Mouse (Mus musculus) heart, embryonic 11.5 days (tissue): Measurements from ENCODE around the gene Dab1. TPM values are rescaled to one million over a fixed set of nuclear protein-coding genes. Genes with fewer than 3 reads are reported as not detected.

Experiments
- ATAC-seq: fragments of 200-750 bp; cut with Nextera tagmentation; replicated peaks from 2 replicates; pipeline ENCODE4 v1.8.0; 2017; ENCODE audit warnings: moderate library complexity; ENCODE audit not compliant: insufficient number of reproducible peaks, low FRiP score, low TSS enrichment
- H3K27ac ChIP-seq: fragments of 300-500 bp; sonication (generic); 2 replicates; pipeline ENCODE4 v1.5.1; 2014; ENCODE audit warnings: mild to moderate bottlenecking, low read depth, low read length
- H3K27me3 ChIP-seq: fragments of 300-500 bp; sonication (generic); 2 replicates; pipeline ENCODE4 v1.6.1; 2014; ENCODE audit warnings: mild to moderate bottlenecking, low read length, mixed read lengths; ENCODE audit not compliant: control insufficient read depth, insufficient read depth
- H3K36me3 ChIP-seq: fragments of 300-500 bp; sonication (generic); 2 replicates; pipeline ENCODE4 v1.6.1; 2014; ENCODE audit warnings: mild to moderate bottlenecking, low read length, moderate library complexity, mixed read lengths; ENCODE audit not compliant: control insufficient read depth, insufficient read depth
- H3K4me1 ChIP-seq: fragments of 300-500 bp; sonication (generic); 2 replicates; pipeline ENCODE4 v1.6.1; 2014; ENCODE audit warnings: low read length; ENCODE audit not compliant: control insufficient read depth, insufficient read depth
- H3K4me2 ChIP-seq: fragments of 300-500 bp; sonication (generic); 2 replicates; pipeline ENCODE4 v1.6.1; 2014; ENCODE audit warnings: mild to moderate bottlenecking, moderate library complexity
- H3K4me3 ChIP-seq: fragments of 300-500 bp; sonication (generic); 2 replicates; pipeline ENCODE4 v1.5.1; 2014; ENCODE audit warnings: low read depth, low read length
- H3K9ac ChIP-seq: fragments of 300-500 bp; sonication (generic); 2 replicates; pipeline ENCODE4 v1.6.1; 2014; ENCODE audit warnings: mild to moderate bottlenecking, low read depth, low read length, moderate library complexity
- H3K9me3 ChIP-seq: fragments of 300-500 bp; sonication (generic); replicated peaks from 2 replicates; pipeline ENCODE4 v1.6.1; 2016; ENCODE audit warnings: low read length; ENCODE audit not compliant: control insufficient read depth
- WGBS: fragments of 180-500 bp; shearing (Covaris S2); extraction: QIAGEN DNeasy Blood & Tissue Kit; methylation state at CpG from one replicate; pipeline ENCODE4 v1.1.7; 2014; ENCODE audit not compliant: insufficient replicate concordance; 5-methylcytosine and 5-hydroxymethylcytosine counted together
- polyA plus RNA-seq: library from polyadenylated mRNA; unstranded; fragments of >200 nt; fragmentation: Nextera tagmentation; extraction: Ambion mirVana; gene quantifications from 2 replicates; pipeline ENCODE4 v1.2.1, GENCODE M21; 2014

Gene Dab1
- polyA plus RNA-seq, 1 experiment from 2014 or later, result 1.9 TPM

GRCm38 (mm10) chr4:104668061-104668460, 1048.9 kb downstream of the Dab1 start:
- H3K27me3 ChIP-seq, result no peaks in the 10 kb centered on the region
- no peaks in the 10 kb centered on the region for H3K36me3 ChIP-seq
- no peaks in the 10 kb centered on the region for H3K4me1 ChIP-seq
- no peak overlapping the region for H3K9ac ChIP-seq
- 73% methylated on average over 6 of the region's 6 CpGs for WGBS
- H3K4me3 ChIP-seq, result no peak overlapping the region
- H3K9me3 ChIP-seq, result no peaks in the 10 kb centered on the region
- no peak overlapping the region for H3K27ac ChIP-seq
- no peak overlapping the region for H3K4me2 ChIP-seq
- ATAC-seq, result no peak

GRCm38 (mm10) chr4:104669406-104669805, 1050.2 kb downstream of the Dab1 start:
- ATAC-seq, result no peak
- H3K27me3 ChIP-seq, result no peaks in the 10 kb centered on the region
- no peak overlapping the region for H3K4me3 ChIP-seq
- H3K4me1 ChIP-seq, result no peaks in the 10 kb centered on the region
- 91% methylated on average over 3 of the region's 3 CpGs for WGBS
- H3K36me3 ChIP-seq, result no peaks in the 10 kb centered on the region
- no peak overlapping the region for H3K9ac ChIP-seq
- H3K27ac ChIP-seq, result no peak overlapping the region
- H3K4me2 ChIP-seq, result no peak overlapping the region
- no peaks in the 10 kb centered on the region for H3K9me3 ChIP-seq

GRCm38 (mm10) chr4:104670741-104671140, 1051.6 kb downstream of the Dab1 start:
- ATAC-seq, result no peak
- Histone ChIP-seq H3K27ac (no peak overlapping the region), H3K4me1 (no peaks in the 10 kb centered on the region)

GRCm38 (mm10) chr4:104673317-104673716, 1054.2 kb downstream of the Dab1 start:
- 67% methylated on average over 3 of the region's 3 CpGs for WGBS
- Histone ChIP-seq H3K9ac (no peak overlapping the region), H3K4me2 (no peak overlapping the region), H3K36me3 (no peaks in the 10 kb centered on the region), H3K27me3 (no peaks in the 10 kb centered on the region), H3K9me3 (no peaks in the 10 kb centered on the region), H3K27ac (no peak overlapping the region), H3K4me3 (no peak overlapping the region), H3K4me1 (no peaks in the 10 kb centered on the region)
- ATAC-seq, result no peak

More at GRCm38 (mm10) chr4:104670741-104671140, 1051.6 kb downstream of the Dab1 start:
- no peaks in the 10 kb centered on the region for H3K9me3 ChIP-seq
- no peak overlapping the region for H3K4me3 ChIP-seq
- no peak overlapping the region for H3K4me2 ChIP-seq
- no peaks in the 10 kb centered on the region for H3K27me3 ChIP-seq
- H3K36me3 ChIP-seq, result no peaks in the 10 kb centered on the region
- H3K9ac ChIP-seq, result no peak overlapping the region

- no peak overlapping the region for H3K9ac ChIP-seq
- H3K4me1 ChIP-seq, result no peaks in the 10 kb centered on the region
- no peak for ATAC-seq
- H3K4me3 ChIP-seq, result no peak overlapping the region
- H3K4me2 ChIP-seq, result no peak overlapping the region
- WGBS, result 75% methylated on average over 5 of the region's 5 CpGs
- H3K36me3 ChIP-seq, result no peaks in the 10 kb centered on the region
- H3K9me3 ChIP-seq, result no peaks in the 10 kb centered on the region
- no peak overlapping the region for H3K27ac ChIP-seq
- H3K27me3 ChIP-seq, result no peaks in the 10 kb centered on the region
Measured at GRCm38 (mm10) chr4:104674706-104675105, 1055.5 kb downstream of the Dab1 start.

- H3K27me3 ChIP-seq, result no peaks in the 10 kb centered on the region
- no peaks in the 10 kb centered on the region for H3K36me3 ChIP-seq
- no peak overlapping the region for H3K27ac ChIP-seq
- H3K9ac ChIP-seq, result no peak overlapping the region
- no peaks in the 10 kb centered on the region for H3K4me1 ChIP-seq
- no peak overlapping the region for H3K4me2 ChIP-seq
- H3K4me3 ChIP-seq, result no peak overlapping the region
- no peak for ATAC-seq
- WGBS, result 77% methylated on average over 7 of the region's 7 CpGs
- H3K9me3 ChIP-seq, result no peaks in the 10 kb centered on the region
Measured at GRCm38 (mm10) chr4:104678234-104678633, 1059.1 kb downstream of the Dab1 start.

- Histone ChIP-seq H3K9ac (no peak overlapping the region), H3K4me1 (no peaks in the 10 kb centered on the region), H3K9me3 (no peaks in the 10 kb centered on the region), H3K27me3 (no peaks in the 10 kb centered on the region), H3K4me3 (no peak overlapping the region), H3K27ac (no peak overlapping the region), H3K36me3 (no peaks in the 10 kb centered on the region), H3K4me2 (no peak overlapping the region)
- 78% methylated on average over 4 of the region's 4 CpGs for WGBS
- no peak for ATAC-seq
Measured at GRCm38 (mm10) chr4:104680475-104680874, 1061.3 kb downstream of the Dab1 start.

- H3K27ac ChIP-seq, result no peak overlapping the region
- H3K27me3 ChIP-seq, result no peaks in the 10 kb centered on the region
- ATAC-seq, result no peak
- H3K4me2 ChIP-seq, result no peak overlapping the region
- no peak overlapping the region for H3K4me3 ChIP-seq
- H3K9ac ChIP-seq, result no peak overlapping the region
- no peaks in the 10 kb centered on the region for H3K9me3 ChIP-seq
- H3K36me3 ChIP-seq, result no peaks in the 10 kb centered on the region
- 61% methylated on average over 18 of the region's 18 CpGs for WGBS
- peaks cover 8% of the 10 kb centered on the region for H3K4me1 ChIP-seq
Measured at GRCm38 (mm10) chr4:104686137-104686809, 1067.1 kb downstream of the Dab1 start.

GRCm38 (mm10) chr4:104689047-104689446, 1069.9 kb downstream of the Dab1 start:
- WGBS, result 21% methylated on average over 3 of the region's 3 CpGs
- no peaks in the 10 kb centered on the region for H3K27me3 ChIP-seq
- H3K9ac ChIP-seq, result no peak overlapping the region
- no peak for ATAC-seq
- H3K27ac ChIP-seq, result no peak overlapping the region
- H3K4me1 ChIP-seq, result peaks cover 9% of the 10 kb centered on the region
- H3K9me3 ChIP-seq, result no peaks in the 10 kb centered on the region
- H3K36me3 ChIP-seq, result no peaks in the 10 kb centered on the region
- no peak overlapping the region for H3K4me3 ChIP-seq
- no peak overlapping the region for H3K4me2 ChIP-seq
